Mouse (Mus musculus): ENCODE measurements at regions not wholly inside any gene's neighbourhood (a gene's known extent, or its start where the extent isn't known, plus 50 kb on each side); places are given as distances from the start of the nearest gene placed in this dataset.

DNA sequence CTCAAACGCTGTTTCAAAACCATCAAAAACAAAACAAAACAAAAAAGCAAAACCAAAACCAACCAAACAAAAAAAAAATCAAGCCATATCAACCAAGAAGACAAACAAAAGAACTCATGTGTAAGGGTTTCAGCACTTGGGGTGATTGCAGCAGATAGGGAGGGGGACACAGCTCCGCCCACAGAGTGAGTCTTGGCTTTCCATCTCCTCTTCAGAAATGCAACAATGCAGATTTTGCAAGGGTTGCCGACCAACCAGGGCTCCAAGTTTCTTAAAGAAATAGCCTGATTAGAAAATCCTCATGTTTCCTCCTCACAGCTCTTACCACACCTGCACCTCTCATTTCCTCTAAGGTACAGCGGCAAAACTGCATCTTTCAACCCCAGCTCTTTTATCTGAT is 107.0 kb upstream of the Sp8 start:
- Histone ChIP-seq H3K27me3 (ENCODE audit: control insufficient read depth, insufficient read depth, low read length) (no peaks in the 10 kb centered on the region), H3K4me2 (replicated peaks; ENCODE audit: low read depth) (no peak overlapping the region), H3K9ac (ENCODE audit: low read length) (no peak overlapping the region), H3K36me3 (ENCODE audit: control insufficient read depth, insufficient read depth, low read length) (no peaks in the 10 kb centered on the region), H3K9me3 (ENCODE audit: control insufficient read depth, low read length) (no peaks in the 10 kb centered on the region), H3K4me3 (ENCODE audit: low read depth, low read length) (no peak overlapping the region), H3K4me1 (replicated peaks; ENCODE audit: control insufficient read depth, insufficient read depth) (no peaks in the 10 kb centered on the region), H3K27ac (replicated peaks) (no peak overlapping the region)
- TF ChIP-seq EP300 (optimal IDR thresholded peaks at IDR 0.05) (no peak), CTCF (IDR thresholded peaks at IDR 0.05; ENCODE audit: low read depth) (no peak)
- no peak for ATAC-seq (ENCODE audit: low FRiP score, low TSS enrichment)
- no peak for DNase-seq (ENCODE audit: low spot score)
- WGBS: 64% methylated on average over 4 of the region's 4 CpGs

DNA sequence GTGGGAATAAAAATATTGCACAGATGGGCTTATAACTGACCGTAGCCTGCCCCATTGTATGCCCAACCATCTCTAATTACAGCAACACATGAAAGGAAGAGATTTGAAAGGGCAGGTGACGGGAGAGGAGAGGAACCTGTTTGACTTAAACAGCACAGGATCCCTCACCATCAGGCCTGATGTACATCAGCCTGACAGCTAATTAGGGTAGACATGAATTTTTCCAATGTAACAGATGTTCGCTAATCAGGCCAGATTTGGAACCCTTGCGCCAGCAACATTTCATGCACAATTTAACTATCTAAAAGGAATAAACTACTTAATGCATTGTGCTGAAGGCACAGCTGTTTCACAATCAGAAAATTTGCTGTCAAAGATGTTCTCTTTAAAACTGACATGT is 120.2 kb upstream of the Sp8 start:
- no peak overlapping the region for H3K9ac ChIP-seq (ENCODE audit: low read length)
- 72% methylated on average over 4 of the region's 4 CpGs for WGBS
- H3K27ac ChIP-seq (replicated peaks): no peak overlapping the region
- no peak for ATAC-seq (ENCODE audit: low FRiP score, low TSS enrichment)
- no peaks in the 10 kb centered on the region for H3K4me1 ChIP-seq (replicated peaks; ENCODE audit: control insufficient read depth, insufficient read depth)
- H3K4me3 ChIP-seq (ENCODE audit: low read depth, low read length): no peak overlapping the region
- no peak for TF ChIP-seq CTCF (IDR thresholded peaks at IDR 0.05; ENCODE audit: low read depth)
- TF ChIP-seq EP300 (optimal IDR thresholded peaks at IDR 0.05): no peak
- no peaks in the 10 kb centered on the region for H3K9me3 ChIP-seq (ENCODE audit: control insufficient read depth, low read length)
- H3K4me2 ChIP-seq (replicated peaks; ENCODE audit: low read depth): no peak overlapping the region
- no peaks in the 10 kb centered on the region for H3K36me3 ChIP-seq (ENCODE audit: control insufficient read depth, insufficient read depth, low read length)
- no peak for DNase-seq (ENCODE audit: low spot score)
- H3K27me3 ChIP-seq (ENCODE audit: control insufficient read depth, insufficient read depth, low read length): no peaks in the 10 kb centered on the region

DNA sequence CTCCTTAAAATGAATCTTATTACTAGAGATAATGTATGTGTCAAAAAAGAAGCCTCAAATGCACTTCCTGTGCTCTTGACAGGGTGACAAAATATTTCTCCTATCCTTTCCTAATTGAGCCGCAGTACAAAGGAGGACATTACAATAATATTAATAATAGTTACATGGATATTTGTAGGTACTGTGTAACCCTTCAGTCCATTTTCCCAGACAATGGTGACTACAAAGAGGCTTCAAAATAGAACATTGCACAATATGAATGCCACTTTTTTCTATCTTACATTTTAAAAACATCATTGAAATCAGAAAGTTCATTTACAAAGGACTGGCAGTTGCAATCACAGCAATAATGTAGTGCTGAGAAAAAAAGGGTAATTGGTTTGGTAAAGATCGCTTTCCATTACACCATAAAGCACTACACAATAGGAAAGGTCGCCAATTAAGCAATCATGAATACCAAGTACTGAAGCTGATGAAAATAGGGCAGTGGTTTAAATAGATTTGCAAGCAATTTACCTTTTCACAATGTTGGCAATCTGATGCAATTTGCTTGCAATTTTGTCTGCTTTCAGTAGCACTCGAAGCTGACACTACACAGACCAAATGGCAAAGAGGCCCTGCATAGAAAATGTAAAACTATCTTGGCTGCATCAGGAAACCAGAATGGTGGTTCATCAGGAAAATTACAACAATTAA is 126.1 kb upstream of the Sp8 start:
- TF ChIP-seq EP300 (optimal IDR thresholded peaks at IDR 0.05) (no peak), CTCF (IDR thresholded peaks at IDR 0.05; ENCODE audit: low read depth) (no peak)
- Histone ChIP-seq H3K4me2 (replicated peaks; ENCODE audit: low read depth) (no peak overlapping the region), H3K9ac (ENCODE audit: low read length) (no peak overlapping the region), H3K4me1 (replicated peaks; ENCODE audit: control insufficient read depth, insufficient read depth) (no peaks in the 10 kb centered on the region), H3K27ac (replicated peaks) (no peak overlapping the region), H3K4me3 (ENCODE audit: low read depth, low read length) (no peak overlapping the region), H3K27me3 (ENCODE audit: control insufficient read depth, insufficient read depth, low read length) (no peaks in the 10 kb centered on the region), H3K9me3 (ENCODE audit: control insufficient read depth, low read length) (no peaks in the 10 kb centered on the region), H3K36me3 (ENCODE audit: control insufficient read depth, insufficient read depth, low read length) (no peaks in the 10 kb centered on the region)
- DNase-seq (ENCODE audit: low spot score): no peak
- no peak for ATAC-seq (ENCODE audit: low FRiP score, low TSS enrichment)
- WGBS: 77% methylated on average over 4 of the region's 4 CpGs

DNA sequence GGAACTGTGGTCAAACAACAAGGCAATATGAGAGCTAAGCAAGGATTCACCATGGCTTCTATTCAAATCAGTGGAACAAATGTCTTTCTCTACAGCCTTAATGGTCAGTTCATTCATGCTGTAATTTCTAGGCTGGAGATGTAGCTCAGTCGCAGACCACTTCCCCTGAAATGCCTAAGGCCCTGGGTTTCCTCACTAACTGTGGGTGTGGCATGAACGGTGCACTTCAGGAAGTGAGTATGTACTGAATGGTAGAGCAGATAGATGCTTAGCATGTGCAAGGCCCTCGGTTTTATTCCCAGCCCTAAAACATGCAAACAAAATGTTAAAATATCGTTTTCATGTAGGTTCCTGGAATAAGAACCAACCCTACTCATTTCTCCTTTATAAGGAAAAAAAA is 129.3 kb upstream of the Sp8 start:
- no peaks in the 10 kb centered on the region for H3K9me3 ChIP-seq (ENCODE audit: control insufficient read depth, low read length)
- H3K36me3 ChIP-seq (ENCODE audit: control insufficient read depth, insufficient read depth, low read length): no peaks in the 10 kb centered on the region
- DNase-seq (ENCODE audit: low spot score): no peak
- H3K4me3 ChIP-seq (ENCODE audit: low read depth, low read length): no peak overlapping the region
- TF ChIP-seq EP300 (optimal IDR thresholded peaks at IDR 0.05): no peak
- no peak for TF ChIP-seq CTCF (IDR thresholded peaks at IDR 0.05; ENCODE audit: low read depth)
- no peak overlapping the region for H3K4me2 ChIP-seq (replicated peaks; ENCODE audit: low read depth)
- no peak overlapping the region for H3K27ac ChIP-seq (replicated peaks)
- H3K9ac ChIP-seq (ENCODE audit: low read length): no peak overlapping the region
- no peaks in the 10 kb centered on the region for H3K27me3 ChIP-seq (ENCODE audit: control insufficient read depth, insufficient read depth, low read length)
- H3K4me1 ChIP-seq (replicated peaks; ENCODE audit: control insufficient read depth, insufficient read depth): no peaks in the 10 kb centered on the region
- no peak for ATAC-seq (ENCODE audit: low FRiP score, low TSS enrichment)
- WGBS: 75% methylated on average over 4 of the region's 4 CpGs

DNA sequence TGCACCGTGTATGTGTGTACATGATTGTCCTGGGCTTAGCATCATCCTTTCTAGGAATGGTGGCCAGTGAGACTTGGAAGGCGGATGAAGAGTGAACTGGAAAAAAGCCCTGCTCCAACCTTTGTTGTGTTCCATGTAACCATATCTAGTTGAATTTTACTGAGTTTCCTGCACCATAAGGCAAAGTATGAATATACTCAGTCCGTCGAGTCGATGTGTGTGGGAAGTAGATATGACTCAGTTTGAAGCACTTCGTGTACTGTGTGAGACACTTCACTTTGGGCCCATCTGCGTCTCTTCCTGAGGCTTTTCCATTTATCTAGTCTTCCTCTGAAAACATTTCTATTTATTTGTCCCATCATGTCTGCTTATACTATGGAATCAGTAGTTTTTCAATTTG is 139.5 kb upstream of the Sp8 start:
- no peaks in the 10 kb centered on the region for H3K9me3 ChIP-seq (ENCODE audit: control insufficient read depth, low read length)
- H3K27ac ChIP-seq (replicated peaks): no peak overlapping the region
- no peak overlapping the region for H3K9ac ChIP-seq (ENCODE audit: low read length)
- ATAC-seq (ENCODE audit: low FRiP score, low TSS enrichment) (no peak), DNase-seq (ENCODE audit: low spot score) (no peak)
- H3K4me3 ChIP-seq (ENCODE audit: low read depth, low read length): no peak overlapping the region
- H3K4me1 ChIP-seq (replicated peaks; ENCODE audit: control insufficient read depth, insufficient read depth): no peaks in the 10 kb centered on the region
- no peak overlapping the region for H3K4me2 ChIP-seq (replicated peaks; ENCODE audit: low read depth)
- H3K27me3 ChIP-seq (ENCODE audit: control insufficient read depth, insufficient read depth, low read length): no peaks in the 10 kb centered on the region
- TF ChIP-seq CTCF (IDR thresholded peaks at IDR 0.05; ENCODE audit: low read depth): no peak
- TF ChIP-seq EP300 (optimal IDR thresholded peaks at IDR 0.05): no peak
- WGBS: 88% methylated on average over 7 of the region's 7 CpGs
- no peaks in the 10 kb centered on the region for H3K36me3 ChIP-seq (ENCODE audit: control insufficient read depth, insufficient read depth, low read length)

DNA sequence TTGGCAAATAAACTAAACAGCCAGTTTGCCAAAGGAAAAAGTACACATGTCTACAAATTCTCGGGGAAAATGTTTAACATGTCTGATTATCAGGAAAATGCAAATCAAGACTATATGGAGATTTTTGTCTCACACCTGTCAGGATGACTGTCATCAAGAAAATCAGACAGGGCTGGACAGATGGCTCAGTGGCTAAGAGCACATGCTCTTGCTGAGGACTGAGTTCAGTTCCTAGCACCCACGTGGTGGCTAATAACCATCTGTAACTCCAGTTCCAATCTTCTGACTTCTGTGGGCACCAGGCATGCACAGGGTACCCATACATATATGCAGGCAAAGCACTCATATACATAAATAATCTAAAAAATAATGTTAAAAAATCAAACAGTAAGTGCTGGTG is 141.3 kb upstream of the Sp8 start:
- Histone ChIP-seq H3K27ac (replicated peaks) (no peak overlapping the region), H3K9ac (ENCODE audit: low read length) (no peak overlapping the region), H3K4me2 (replicated peaks; ENCODE audit: low read depth) (no peak overlapping the region), H3K9me3 (ENCODE audit: control insufficient read depth, low read length) (no peaks in the 10 kb centered on the region), H3K4me3 (ENCODE audit: low read depth, low read length) (no peak overlapping the region), H3K27me3 (ENCODE audit: control insufficient read depth, insufficient read depth, low read length) (no peaks in the 10 kb centered on the region), H3K4me1 (replicated peaks; ENCODE audit: control insufficient read depth, insufficient read depth) (no peaks in the 10 kb centered on the region), H3K36me3 (ENCODE audit: control insufficient read depth, insufficient read depth, low read length) (no peaks in the 10 kb centered on the region)
- DNase-seq (ENCODE audit: low spot score): no peak
- WGBS: 70% methylated on average over 2 of the region's 2 CpGs
- no peak for ATAC-seq (ENCODE audit: low FRiP score, low TSS enrichment)
- TF ChIP-seq EP300 (optimal IDR thresholded peaks at IDR 0.05) (no peak), CTCF (IDR thresholded peaks at IDR 0.05; ENCODE audit: low read depth) (no peak)
